Mouse (Mus musculus) hindbrain, embryonic 15.5 days (tissue): ENCODE results near the gene Mplkip. TPM values are rescaled to one million over a fixed set of nuclear protein-coding genes. Genes with fewer than 3 reads are reported as not detected.

Experiments used
- ATAC-seq: fragments of 200-750 bp; cut with Nextera tagmentation; 2 replicates; pipeline ENCODE4 v1.8.0; 2017; ENCODE audit warnings: low read depth, moderate number of reproducible peaks, moderate TSS enrichment; ENCODE audit not compliant: low FRiP score
- H3K27ac ChIP-seq: fragments of 300-500 bp; sonication (generic); replicated peaks from 2 replicates; pipeline ENCODE4 v1.5.1; 2015; ENCODE audit warnings: mild to moderate bottlenecking, inconsistent platforms
- H3K27me3 ChIP-seq: fragments of 300-500 bp; sonication (generic); 2 replicates; pipeline ENCODE4 v1.6.1; 2015; ENCODE audit warnings: control low read depth, inconsistent platforms
- H3K36me3 ChIP-seq: fragments of 300-500 bp; sonication (generic); 2 replicates; pipeline ENCODE4 v1.6.1; 2015; ENCODE audit warnings: control low read depth, inconsistent platforms
- H3K4me1 ChIP-seq: fragments of 300-500 bp; sonication (generic); replicated peaks from 2 replicates; pipeline ENCODE4 v1.6.1; 2015; ENCODE audit warnings: control low read depth, inconsistent platforms
- H3K4me2 ChIP-seq: fragments of 300-500 bp; sonication (generic); 2 replicates; pipeline ENCODE4 v1.6.1; 2015; ENCODE audit warnings: moderate library complexity, mild to moderate bottlenecking, inconsistent platforms
- H3K4me3 ChIP-seq: fragments of 300-500 bp; sonication (generic); 2 replicates; pipeline ENCODE4 v1.5.1; 2015; ENCODE audit warnings: mild to moderate bottlenecking, inconsistent platforms
- H3K9ac ChIP-seq: fragments of 300-500 bp; sonication (generic); 2 replicates; pipeline ENCODE4 v1.6.1; 2015; ENCODE audit warnings: inconsistent platforms
- H3K9me3 ChIP-seq: fragments of 300-500 bp; sonication (generic); 2 replicates; pipeline ENCODE4 v1.6.1; 2016; ENCODE audit warnings: control low read depth, inconsistent platforms
- WGBS: fragments of 180-500 bp; shearing (Covaris S2); methylation state at CpG from one replicate; pipeline ENCODE4 v1.1.7; 2015; 5-methylcytosine and 5-hydroxymethylcytosine counted together
- microRNA counts: library from miRNA; unstranded; fragments of <30 nt; microRNA quantifications from one replicate; lab custom pipeline; 2016
- microRNA-seq: library from miRNA; unstranded; fragments of <30 nt; microRNA quantifications from one replicate; pipeline ENCODE4, GENCODE M21; 2016
- polyA plus RNA-seq: library from polyadenylated mRNA; unstranded; fragments of >200 nt; fragmentation: Nextera tagmentation; extraction: Ambion mirVana; gene quantifications from 2 replicates; pipeline ENCODE4 v1.2.1, GENCODE M21; 2015

The Mplkip gene
- polyA plus RNA-seq, 1 experiment from 2014 or later: 42.1 TPM

DNA sequence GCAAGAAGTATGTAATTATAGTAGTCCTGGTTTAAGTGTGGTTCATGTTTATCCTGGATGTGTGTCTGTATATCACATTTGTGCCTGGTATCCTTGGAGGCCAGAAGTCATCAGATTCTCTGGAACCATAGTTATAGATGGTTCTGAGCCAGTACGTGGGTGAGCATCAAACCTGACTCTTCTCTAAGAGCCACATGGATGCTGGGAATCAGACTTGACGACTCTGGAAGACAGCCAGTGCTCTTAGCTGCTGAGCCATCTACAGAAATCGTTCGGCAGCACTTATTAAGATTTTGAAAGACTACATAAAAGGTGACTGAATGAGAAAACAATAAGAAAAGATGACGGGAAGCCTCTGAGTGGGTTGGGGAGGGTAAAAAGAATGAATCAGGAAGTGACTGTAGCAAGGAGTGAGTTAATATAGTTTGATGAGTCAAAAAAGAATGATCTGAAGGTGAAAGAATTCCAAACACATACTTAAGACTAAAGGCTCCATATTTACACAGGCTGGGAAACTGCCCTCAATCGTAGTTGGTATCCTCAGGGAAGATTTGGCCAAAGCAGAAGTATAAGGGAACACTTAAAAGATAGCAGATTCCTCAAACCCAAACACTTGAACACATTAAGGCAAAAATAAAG lies 10.3 kb downstream of the Mplkip start:
- Histone ChIP-seq H3K27ac (no peak overlapping the region), H3K9me3 (no peaks in the 10 kb centered on the region), H3K27me3 (no peaks in the 10 kb centered on the region), H3K4me3 (no peak overlapping the region), H3K9ac (no peak overlapping the region), H3K36me3 (no peaks in the 10 kb centered on the region), H3K4me2 (no peak overlapping the region), H3K4me1 (no peaks in the 10 kb centered on the region)
- no peak for ATAC-seq
- WGBS: 83% methylated on average over 6 of the region's 6 CpGs

DNA sequence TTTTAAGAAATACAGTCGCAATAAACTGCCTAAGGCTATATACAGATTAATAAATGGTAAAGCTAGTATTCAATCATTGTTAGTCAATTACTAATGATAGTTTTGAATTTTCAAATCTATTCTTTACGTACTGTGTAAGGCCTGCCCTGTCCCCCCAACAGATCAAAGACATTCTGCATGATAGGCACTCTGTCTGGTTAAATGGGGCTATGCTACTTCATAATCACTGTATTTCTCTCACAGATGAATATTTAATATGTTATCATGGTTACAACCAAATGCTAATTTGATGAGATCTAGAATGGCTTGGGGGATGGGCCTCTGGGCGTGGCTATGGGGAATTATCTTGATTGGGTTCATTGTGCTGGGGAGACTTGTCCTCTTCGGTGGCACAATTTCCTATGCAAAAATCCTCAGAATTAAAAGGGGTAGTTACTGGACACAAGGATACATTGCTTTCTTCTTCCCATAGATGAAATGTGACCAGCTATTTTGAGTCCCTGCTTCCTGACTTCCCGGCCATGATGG lies 13.9 kb downstream of the Mplkip start:
- no peak for ATAC-seq
- Histone ChIP-seq H3K9ac (no peak overlapping the region), H3K36me3 (no peaks in the 10 kb centered on the region), H3K4me1 (no peaks in the 10 kb centered on the region), H3K4me2 (no peak overlapping the region), H3K9me3 (no peaks in the 10 kb centered on the region), H3K27me3 (no peaks in the 10 kb centered on the region), H3K4me3 (no peak overlapping the region), H3K27ac (no peak overlapping the region)
- 78% methylated on average over 5 of the region's 5 CpGs for WGBS

DNA sequence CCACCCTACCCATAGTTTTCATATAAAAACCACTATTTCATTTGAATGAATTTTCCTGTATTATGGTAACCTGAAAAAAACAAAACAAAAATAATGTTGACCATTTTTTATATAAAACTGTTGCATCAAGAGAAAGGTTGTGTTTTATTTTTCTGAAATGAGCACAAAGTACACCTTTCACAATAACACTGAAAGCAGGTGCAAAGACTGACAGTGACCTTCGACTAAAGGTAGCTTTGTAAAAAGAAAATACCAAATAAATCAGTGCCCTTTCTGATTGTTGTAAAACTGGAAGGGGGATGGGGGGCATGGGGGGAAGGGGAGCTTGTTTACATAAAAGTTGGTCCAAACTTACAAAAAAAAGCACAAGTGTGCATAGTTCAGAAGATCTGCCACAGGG lies 22.4 kb downstream of the Mplkip start:
- no peaks in the 10 kb centered on the region for H3K4me1 ChIP-seq
- no peak overlapping the region for H3K4me3 ChIP-seq
- peaks cover 30% of the 10 kb centered on the region for H3K36me3 ChIP-seq
- H3K4me2 ChIP-seq: no peak overlapping the region
- H3K9me3 ChIP-seq: no peaks in the 10 kb centered on the region
- no peak overlapping the region for H3K9ac ChIP-seq
- 84% methylated on average over 1 of the region's 1 CpGs for WGBS
- ATAC-seq: no peak
- no peak overlapping the region for H3K27ac ChIP-seq
- H3K27me3 ChIP-seq: no peaks in the 10 kb centered on the region

DNA sequence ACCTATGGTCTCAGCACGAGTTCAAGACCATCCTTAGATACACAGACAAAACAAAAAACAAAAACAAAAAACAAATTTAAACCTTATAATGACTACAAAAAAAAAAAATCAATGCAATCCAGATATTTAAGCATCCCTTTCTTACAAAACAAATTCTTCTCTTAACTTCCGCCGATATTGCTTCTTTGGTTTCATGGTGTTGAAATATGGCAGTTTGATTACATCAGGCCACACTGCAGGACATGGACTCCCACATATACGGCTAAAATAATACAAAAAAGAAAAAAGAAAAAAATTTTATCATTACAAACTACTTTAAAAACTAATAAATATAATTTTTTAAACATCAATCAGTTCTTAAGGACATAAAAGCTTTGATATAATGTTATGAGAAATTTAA lies 32.9 kb downstream of the Mplkip start:
- 95% methylated on average over 4 of the region's 4 CpGs for WGBS
- H3K4me2 ChIP-seq: no peak overlapping the region
- H3K4me1 ChIP-seq: no peaks in the 10 kb centered on the region
- no peak overlapping the region for H3K9ac ChIP-seq
- H3K27ac ChIP-seq: no peak overlapping the region
- H3K4me3 ChIP-seq: no peak overlapping the region
- H3K9me3 ChIP-seq: no peaks in the 10 kb centered on the region
- no peak for ATAC-seq
- H3K27me3 ChIP-seq: no peaks in the 10 kb centered on the region
- peaks cover 7% of the 10 kb centered on the region for H3K36me3 ChIP-seq

DNA sequence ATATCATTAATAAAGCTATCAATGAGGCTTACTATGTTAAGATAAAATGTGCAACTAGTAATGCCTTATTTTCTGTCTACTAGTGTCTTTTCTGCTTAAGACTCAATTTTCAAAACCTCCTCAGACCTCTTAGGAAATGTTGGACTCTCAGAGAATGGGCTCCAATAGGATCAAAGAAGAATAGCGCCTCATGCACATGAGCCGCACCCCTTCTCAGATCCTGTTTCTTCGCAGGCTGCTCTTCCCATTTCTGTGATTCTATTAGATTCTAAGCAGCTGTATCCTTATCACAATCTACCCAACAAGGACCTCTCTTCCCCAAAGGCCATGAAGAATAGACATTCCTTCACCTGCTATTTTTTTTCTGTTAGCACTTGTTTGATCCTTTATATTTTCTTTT lies 33.8 kb downstream of the Mplkip start:
- H3K9ac ChIP-seq: no peak overlapping the region
- H3K27ac ChIP-seq: no peak overlapping the region
- H3K4me3 ChIP-seq: no peak overlapping the region
- no peak for ATAC-seq
- no peak overlapping the region for H3K4me2 ChIP-seq
- no peaks in the 10 kb centered on the region for H3K4me1 ChIP-seq
- H3K9me3 ChIP-seq: no peaks in the 10 kb centered on the region
- no peaks in the 10 kb centered on the region for H3K27me3 ChIP-seq
- WGBS: 95% methylated on average over 3 of the region's 3 CpGs
- H3K36me3 ChIP-seq: peaks cover 7% of the 10 kb centered on the region

MicroRNAs encoded within 50 kb of the gene (microRNA counts, 519-probe panel; counts per million panel counts)
- microRNA mmu-miR-466i (lab: Ali Mortazavi, UCI): not detected

Small RNA genes within 50 kb of the gene (microRNA-seq; reads per million reads assigned to microRNA genes)
- not detected for gene Mir466i

Other genes with a start within 250 kb of the Mplkip start
- 2.6 and 3.1 TPM in 2 replicates for gene Sugct, start 361 bp downstream of the Mplkip start, polyA plus RNA-seq
- gene Cdk13, start 109.9 kb downstream of the Mplkip start, polyA plus RNA-seq: 13.8 and 15.7 TPM in 2 replicates
- gene Rala, start 249.0 kb downstream of the Mplkip start, polyA plus RNA-seq: 220 and 232 TPM in 2 replicates